Mouse (Mus musculus): ENCODE measurements at regions not wholly inside any gene's neighbourhood (a gene's known extent, or its start where the extent isn't known, plus 50 kb on each side); places are given as distances from the start of the nearest gene placed in this dataset.

- H3K9me3 ChIP-seq = no peaks in the 10 kb centered on the region
- H3K27ac ChIP-seq = peak overlapping the region; percentile 78
- no peak for ATAC-seq (ENCODE audit: insufficient number of reproducible peaks, insufficient read depth, low FRiP score, low TSS enrichment, low read depth)
- no peaks in the 10 kb centered on the region for H3K36me3 ChIP-seq
- peaks cover 39% of the 10 kb centered on the region for H3K4me1 ChIP-seq
- H3K4me3 ChIP-seq = no peak overlapping the region
- WGBS = 36% methylated on average over 2 of the region's 2 CpGs
- H3K9ac ChIP-seq = no peak overlapping the region
- H3K4me2 ChIP-seq = no peak overlapping the region
- H3K27me3 ChIP-seq = no peaks in the 10 kb centered on the region
These were observed 172.9 kb downstream of the Dact1 start for GRCm38 (mm10) chr12:71482619-71483018.

DNA sequence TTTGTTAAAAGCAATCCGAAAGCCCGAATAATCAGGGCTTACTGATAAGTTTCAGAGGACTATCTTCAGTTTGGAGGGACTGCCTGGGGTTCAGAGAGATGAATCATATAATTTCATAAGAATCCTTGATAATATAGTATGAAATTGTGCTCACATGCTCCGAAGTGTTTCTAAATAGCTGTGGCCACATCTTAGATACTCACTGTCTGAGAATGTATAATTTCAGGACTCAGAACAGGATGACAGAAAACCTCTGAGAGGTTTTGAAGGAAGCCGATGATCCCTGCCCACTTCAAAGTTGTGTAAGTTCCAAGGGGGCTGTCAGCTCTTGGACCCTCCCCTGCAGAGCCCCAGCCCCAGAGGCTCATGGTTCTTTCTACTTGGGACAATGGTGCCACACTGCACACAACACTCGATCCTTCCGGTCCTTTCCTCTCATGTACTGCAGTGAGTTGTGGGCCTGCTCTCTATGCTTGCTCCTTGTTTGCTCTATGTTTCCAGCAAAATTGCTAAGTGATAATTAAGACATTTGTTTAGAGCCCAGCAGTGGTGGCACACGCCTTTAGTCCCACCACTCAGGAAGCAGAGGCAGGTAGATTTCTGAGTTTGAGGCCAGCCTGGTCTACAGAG is 174.0 kb downstream of the Dact1 start:
- WGBS = 79% methylated on average over 7 of the region's 7 CpGs
- no peak for ATAC-seq (ENCODE audit: insufficient number of reproducible peaks, insufficient read depth, low FRiP score, low TSS enrichment, low read depth)

GRCm38 (mm10) chr12:71484286-71484685 is 174.6 kb downstream of the Dact1 start:
- H3K4me3 ChIP-seq = no peak overlapping the region
- no peak overlapping the region for H3K4me2 ChIP-seq
- 91% methylated on average over 5 of the region's 5 CpGs for WGBS
- peaks cover 46% of the 10 kb centered on the region for H3K4me1 ChIP-seq
- no peaks in the 10 kb centered on the region for H3K9me3 ChIP-seq
- H3K36me3 ChIP-seq = no peaks in the 10 kb centered on the region
- ATAC-seq (ENCODE audit: insufficient number of reproducible peaks, insufficient read depth, low FRiP score, low TSS enrichment, low read depth) = no peak
- H3K9ac ChIP-seq = no peak overlapping the region
- H3K27ac ChIP-seq = no peak overlapping the region
- no peaks in the 10 kb centered on the region for H3K27me3 ChIP-seq

More for the DNA sequence above, 174.0 kb downstream of the Dact1 start:
- H3K36me3 ChIP-seq = no peaks in the 10 kb centered on the region
- H3K27ac ChIP-seq = 0 out of 2 replicates have a peak overlapping the region, but pooled peaks have one; percentile 28
- no peaks in the 10 kb centered on the region for H3K27me3 ChIP-seq
- H3K9me3 ChIP-seq = no peaks in the 10 kb centered on the region
- H3K4me3 ChIP-seq = no peak overlapping the region
- H3K9ac ChIP-seq = no peak overlapping the region
- peaks cover 45% of the 10 kb centered on the region for H3K4me1 ChIP-seq
- no peak overlapping the region for H3K4me2 ChIP-seq

DNA sequence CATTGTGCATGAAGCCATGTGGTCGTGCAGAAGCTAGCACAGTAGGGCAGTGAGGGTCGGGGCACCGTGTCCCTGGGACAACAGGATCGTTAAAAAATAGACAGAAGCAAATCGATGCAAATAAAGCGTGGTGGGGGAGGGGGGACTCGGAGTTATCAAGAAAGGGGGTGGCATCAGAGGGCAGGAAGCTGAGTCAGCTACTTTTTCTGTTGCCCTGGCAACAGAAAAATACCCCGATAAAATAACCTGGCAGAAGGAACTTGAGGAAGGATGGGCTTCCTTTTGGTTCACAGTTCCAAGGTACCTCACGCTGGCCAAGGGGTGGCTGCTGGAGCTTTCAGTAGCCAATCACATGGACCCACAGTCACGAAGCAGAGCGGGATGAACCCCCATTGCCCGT is 176.4 kb downstream of the Dact1 start:
- Histone ChIP-seq H3K4me2 (no peak overlapping the region), H3K36me3 (no peaks in the 10 kb centered on the region), H3K4me1 (peaks cover 37% of the 10 kb centered on the region), H3K9ac (no peak overlapping the region), H3K9me3 (no peaks in the 10 kb centered on the region), H3K4me3 (no peak overlapping the region), H3K27ac (no peak overlapping the region), H3K27me3 (no peaks in the 10 kb centered on the region)
- no peak for ATAC-seq (ENCODE audit: insufficient number of reproducible peaks, insufficient read depth, low FRiP score, low TSS enrichment, low read depth)
- 88% methylated on average over 12 of the region's 12 CpGs for WGBS

GRCm38 (mm10) chr12:71487591-71488435 is 178.1 kb downstream of the Dact1 start:
- Histone ChIP-seq H3K27me3 (no peaks in the 10 kb centered on the region), H3K27ac (no peak overlapping the region), H3K4me3 (no peak overlapping the region), H3K36me3 (no peaks in the 10 kb centered on the region), H3K4me1 (peaks cover 19% of the 10 kb centered on the region), H3K4me2 (no peak overlapping the region), H3K9me3 (no peaks in the 10 kb centered on the region), H3K9ac (no peak overlapping the region)
- ATAC-seq (ENCODE audit: insufficient number of reproducible peaks, insufficient read depth, low FRiP score, low TSS enrichment, low read depth) = no peak
- 62% methylated on average over 6 of the region's 6 CpGs for WGBS

GRCm38 (mm10) chr12:71489295-71489694 is 179.6 kb downstream of the Dact1 start:
- H3K27me3 ChIP-seq = no peaks in the 10 kb centered on the region
- ATAC-seq (ENCODE audit: insufficient number of reproducible peaks, insufficient read depth, low FRiP score, low TSS enrichment, low read depth) = no peak
- no peak overlapping the region for H3K9ac ChIP-seq
- no peak overlapping the region for H3K27ac ChIP-seq
- H3K9me3 ChIP-seq = no peaks in the 10 kb centered on the region
- no peak overlapping the region for H3K4me2 ChIP-seq
- 0 out of 2 replicates have a peak, but pooled peaks cover 9% of the 10 kb centered on the region for H3K4me1 ChIP-seq
- 84% methylated on average over 7 of the region's 7 CpGs for WGBS
- no peak overlapping the region for H3K4me3 ChIP-seq
- H3K36me3 ChIP-seq = no peaks in the 10 kb centered on the region

DNA sequence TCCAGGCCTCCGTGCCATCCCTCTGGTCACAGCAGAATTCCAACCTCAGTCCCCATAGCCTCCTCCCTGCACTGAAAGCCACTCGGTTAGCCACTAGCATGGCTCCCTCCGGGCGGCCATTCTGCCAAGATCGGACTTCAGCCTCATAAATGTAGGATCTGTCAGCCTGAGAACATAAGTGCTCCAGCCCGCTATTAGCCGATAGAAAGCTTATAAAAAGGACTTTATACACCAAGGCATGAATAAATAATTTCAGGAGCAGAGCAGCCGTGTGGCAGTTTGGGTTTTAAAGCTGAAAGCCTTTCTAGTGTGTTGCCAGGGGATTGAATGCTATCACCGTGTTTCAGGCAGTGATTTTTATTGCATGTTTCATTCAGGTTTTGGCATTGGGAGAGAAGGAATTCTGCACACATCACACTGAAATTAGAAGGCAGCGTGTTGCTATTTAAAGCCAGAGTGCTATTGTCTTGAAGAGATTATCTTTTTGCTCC is 185.2 kb downstream of the Dact1 start:
- peaks cover 9% of the 10 kb centered on the region for H3K4me1 ChIP-seq
- WGBS = 71% methylated on average over 10 of the region's 10 CpGs
- no peak overlapping the region for H3K4me2 ChIP-seq
- H3K27ac ChIP-seq = no peak overlapping the region
- no peak overlapping the region for H3K9ac ChIP-seq
- H3K9me3 ChIP-seq = no peaks in the 10 kb centered on the region
- no peak for ATAC-seq (ENCODE audit: insufficient number of reproducible peaks, insufficient read depth, low FRiP score, low TSS enrichment, low read depth)
- H3K27me3 ChIP-seq = no peaks in the 10 kb centered on the region
- H3K36me3 ChIP-seq = no peaks in the 10 kb centered on the region
- no peak overlapping the region for H3K4me3 ChIP-seq

DNA sequence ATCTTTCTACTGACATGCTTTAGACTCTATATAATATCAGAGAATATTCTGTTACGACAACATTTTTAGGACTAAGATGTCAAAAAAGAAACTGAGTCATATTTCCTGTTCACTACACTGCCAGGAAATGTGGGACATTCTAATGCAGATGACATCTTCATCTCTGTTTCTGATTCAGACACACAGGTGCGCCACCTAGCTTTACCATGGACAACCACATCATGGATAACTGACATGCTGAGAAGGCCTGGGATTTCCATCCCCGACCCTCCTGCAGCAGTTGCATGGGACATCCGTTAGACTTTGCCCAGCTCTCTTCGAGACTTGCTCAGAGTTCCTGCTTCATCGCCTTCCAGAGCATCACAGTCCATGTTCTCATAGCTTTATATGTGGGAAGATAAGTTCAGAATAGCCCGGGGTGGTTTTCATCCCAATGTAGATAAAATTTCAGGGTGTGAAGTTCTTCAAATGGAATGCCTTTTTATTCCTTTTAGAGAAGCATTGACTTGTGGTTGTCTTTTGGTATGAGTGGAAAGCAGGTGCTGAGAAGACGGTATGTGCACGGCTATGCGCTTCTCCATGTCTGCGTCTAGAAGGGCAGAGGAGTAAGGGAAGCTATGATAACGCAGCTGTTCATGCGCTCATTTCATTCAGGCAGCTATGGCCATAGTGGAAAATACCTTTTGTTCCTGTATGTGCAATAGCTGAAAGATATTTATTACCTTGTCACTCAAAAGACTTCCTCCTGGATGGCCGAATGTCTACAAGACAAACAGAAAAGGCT is 188.8 kb downstream of the Dact1 start:
- Histone ChIP-seq H3K9ac (no peak overlapping the region), H3K9me3 (no peaks in the 10 kb centered on the region), H3K4me2 (no peak overlapping the region), H3K27ac (0 out of 2 replicates have a peak overlapping the region, but pooled peaks have one; percentile 0), H3K36me3 (no peaks in the 10 kb centered on the region), H3K4me3 (no peak overlapping the region), H3K4me1 (peaks cover 26% of the 10 kb centered on the region), H3K27me3 (no peaks in the 10 kb centered on the region)
- WGBS = 70% methylated on average over 14 of the region's 14 CpGs
- no peak for ATAC-seq (ENCODE audit: insufficient number of reproducible peaks, insufficient read depth, low FRiP score, low TSS enrichment, low read depth)

GRCm38 (mm10) chr12:71501299-71501810 is 191.7 kb downstream of the Dact1 start:
- Histone ChIP-seq H3K9ac (no peak overlapping the region), H3K36me3 (no peaks in the 10 kb centered on the region), H3K4me3 (no peak overlapping the region), H3K4me2 (peak overlapping the region; percentile 28), H3K9me3 (no peaks in the 10 kb centered on the region), H3K27ac (peak overlapping the region; percentile 77), H3K4me1 (peaks cover 26% of the 10 kb centered on the region), H3K27me3 (no peaks in the 10 kb centered on the region)
- no peak for ATAC-seq (ENCODE audit: insufficient number of reproducible peaks, insufficient read depth, low FRiP score, low TSS enrichment, low read depth)
- 40% methylated on average over 7 of the region's 7 CpGs for WGBS

DNA sequence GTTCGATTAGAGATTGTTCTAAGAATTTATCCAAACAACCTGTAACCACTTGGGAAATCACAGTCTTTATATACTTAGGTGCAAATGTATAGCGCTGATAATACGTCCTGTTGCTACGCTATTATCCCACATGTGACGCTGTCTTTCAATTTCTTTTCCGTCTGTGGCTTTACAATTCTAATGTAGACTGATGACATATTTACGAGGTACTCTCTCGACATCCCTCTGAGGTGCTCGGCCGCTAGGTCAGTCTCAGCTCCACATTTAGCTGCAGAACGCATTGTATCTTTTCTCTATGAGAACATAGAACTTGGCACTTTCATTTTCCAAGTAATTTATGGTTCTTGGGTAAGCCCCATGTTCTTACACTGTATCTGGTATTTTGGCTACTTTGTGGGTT is 193.6 kb downstream of the Dact1 start:
- Histone ChIP-seq H3K27me3 (no peaks in the 10 kb centered on the region), H3K27ac (no peak overlapping the region), H3K9me3 (no peaks in the 10 kb centered on the region), H3K4me1 (peaks cover 31% of the 10 kb centered on the region), H3K9ac (no peak overlapping the region), H3K4me3 (no peak overlapping the region), H3K36me3 (no peaks in the 10 kb centered on the region), H3K4me2 (no peak overlapping the region)
- 82% methylated on average over 11 of the region's 11 CpGs for WGBS
- no peak for ATAC-seq (ENCODE audit: insufficient number of reproducible peaks, insufficient read depth, low FRiP score, low TSS enrichment, low read depth)

- no peak overlapping the region for H3K4me3 ChIP-seq
- no peaks in the 10 kb centered on the region for H3K27me3 ChIP-seq
- no peak overlapping the region for H3K4me2 ChIP-seq
- no peak overlapping the region for H3K9ac ChIP-seq
- no peak for ATAC-seq (ENCODE audit: insufficient number of reproducible peaks, insufficient read depth, low FRiP score, low TSS enrichment, low read depth)
- 55% methylated on average over 4 of the region's 4 CpGs for WGBS
- H3K27ac ChIP-seq = no peak overlapping the region
- no peaks in the 10 kb centered on the region for H3K36me3 ChIP-seq
- H3K4me1 ChIP-seq = peaks cover 9% of the 10 kb centered on the region
- no peaks in the 10 kb centered on the region for H3K9me3 ChIP-seq
These were observed 196.5 kb downstream of the Dact1 start for GRCm38 (mm10) chr12:71506206-71506605.

All from embryonic facial prominence, embryonic 13.5 days (tissue).